In the genomic region with DNA sequence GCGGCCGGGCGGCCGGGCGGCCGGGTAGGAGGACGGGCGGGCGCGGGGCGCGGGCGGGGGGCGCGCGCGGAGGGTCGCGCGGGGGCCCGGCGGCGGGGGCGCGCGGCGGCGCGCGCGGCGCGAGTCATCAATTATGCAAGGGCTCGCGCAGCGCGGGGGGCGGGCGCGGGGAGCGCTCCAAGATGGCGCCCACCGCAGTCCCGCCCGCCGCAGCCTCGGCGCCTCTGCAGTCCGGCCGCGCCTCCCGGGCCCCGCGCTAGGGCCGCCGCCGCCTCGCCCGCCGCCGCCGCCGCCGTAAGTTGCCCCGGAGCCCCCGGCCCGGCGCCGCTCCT, we compare ENCODE assay signal across 8 mouse cellular contexts. TPM values are rescaled to one million over a fixed set of nuclear protein-coding genes. Genes with fewer than 3 reads are reported as not detected.
DNase-seq lines count a peak whose midpoint lies in the region; ATAC-seq and TF ChIP-seq lines count a peak whose summit lies in the region.

No protein-coding gene starts in this region.

- H3K27me3 ChIP-seq in kidney, adult 2 months (replicated peaks; ENCODE audit: control insufficient read depth, insufficient read depth, low read length), result peaks cover 5% of the 10 kb centered on the region
- H3K27me3 ChIP-seq in embryonic facial prominence, embryonic 13.5 days, result peaks cover 43% of the 10 kb centered on the region
- H3K27me3 ChIP-seq in intestine, postnatal 0 days (replicated peaks; ENCODE audit: control insufficient read depth, insufficient read depth, low read length), result peaks cover 55% of the 10 kb centered on the region

- no peak for DNase-seq in kidney, adult 2 months
- no peak for DNase-seq in kidney, adult 18-20 months
- DNase-seq in adrenal gland, postnatal 25 days, result peak; percentile 64
- peak; percentile 67 for DNase-seq in mesoderm, embryonic 11.5 days (ENCODE audit: low read depth, low spot score)
- DNase-seq in testis, postnatal 14 days (ENCODE audit: low spot score), result peak; percentile 66

- H3K4me2 ChIP-seq in embryonic facial prominence, embryonic 13.5 days, result peak overlapping the region; percentile 93
- peak overlapping the region; percentile 85 for H3K4me2 ChIP-seq in intestine, postnatal 0 days (replicated peaks; ENCODE audit: low read depth)

- no peaks in the 10 kb centered on the region for H3K9me3 ChIP-seq in embryonic facial prominence, embryonic 13.5 days
- H3K9me3 ChIP-seq in intestine, postnatal 0 days (ENCODE audit: control insufficient read depth), result peaks cover 1% of the 10 kb centered on the region; the same call in 1 of the 2 replicates

- H3K36me3 ChIP-seq in kidney, adult 2 months (ENCODE audit: control insufficient read depth, insufficient read depth, low read length), result no peaks in the 10 kb centered on the region
- H3K36me3 ChIP-seq in embryonic facial prominence, embryonic 13.5 days, result no peaks in the 10 kb centered on the region
- no peaks in the 10 kb centered on the region for H3K36me3 ChIP-seq in intestine, postnatal 0 days (ENCODE audit: control insufficient read depth, insufficient read depth)

- H3K9ac ChIP-seq in embryonic facial prominence, embryonic 13.5 days, result peak overlapping the region; percentile 81
- no peak overlapping the region for H3K9ac ChIP-seq in intestine, postnatal 0 days (ENCODE audit: low read depth, low read length)

- H3K4me3 ChIP-seq in kidney, adult 2 months (ENCODE audit: insufficient read depth, low read depth, low read length), result peak overlapping the region; percentile 23; the same call in 1 of the 2 replicates
- H3K4me3 ChIP-seq in embryonic facial prominence, embryonic 13.5 days, result peak overlapping the region; percentile 78
- H3K4me3 ChIP-seq in intestine, postnatal 0 days (ENCODE audit: low read depth, low read length), result peak overlapping the region; percentile 55

- no peak for ATAC-seq in embryonic facial prominence, embryonic 13.5 days (ENCODE audit: insufficient number of reproducible peaks, insufficient read depth, low FRiP score, low TSS enrichment, low read depth)
- ATAC-seq in intestine, postnatal 0 days, result no peak
- ATAC-seq in inflammation-experienced regulatory T-cells, adult 6 months, result no peak

- no peak for TF ChIP-seq POLR2A in kidney, adult 2 months (IDR thresholded peaks at IDR 0.05; ENCODE audit: low read depth, low read length)

- TF ChIP-seq CTCF in kidney, adult 2 months (conservative IDR thresholded peaks at IDR 0.05; ENCODE audit: insufficient read depth, insufficient read length, low read depth, low read length), result no peak
- TF ChIP-seq CTCF in intestine, postnatal 0 days (IDR thresholded peaks at IDR 0.05; ENCODE audit: low read depth), result no peak

- 17% methylated on average over 65 of the region's 69 CpGs for WGBS in kidney, adult 2 months
- WGBS in embryonic facial prominence, embryonic 13.5 days, result under 1% methylated on average over 26 of the region's 69 CpGs
- WGBS in intestine, postnatal 0 days, result 1% methylated on average over 14 of the region's 69 CpGs

- H3K4me1 ChIP-seq in kidney, adult 2 months (ENCODE audit: control insufficient read depth, insufficient read depth, low read length), result peaks cover 4% of the 10 kb centered on the region
- H3K4me1 ChIP-seq in embryonic facial prominence, embryonic 13.5 days, result peaks cover 26% of the 10 kb centered on the region
- H3K4me1 ChIP-seq in intestine, postnatal 0 days (replicated peaks; ENCODE audit: control insufficient read depth, insufficient read depth, low read length), result no peaks in the 10 kb centered on the region

- H3K27ac ChIP-seq in kidney, adult 2 months (ENCODE audit: insufficient read depth, low read depth, low read length), result no peak overlapping the region
- H3K27ac ChIP-seq in embryonic facial prominence, embryonic 13.5 days, result no peak overlapping the region
- H3K27ac ChIP-seq in intestine, postnatal 0 days (ENCODE audit: low read depth, low read length), result no peak overlapping the region

RNA-seq across cellular contexts. Expression of a gene that starts 1.1 kb away (rescaled TPM):
- polyA plus RNA-seq in kidney, adult 2 months (2012; rRNA removed), result 0.45 TPM in 2 replicates
- 4.4 and 4.8 TPM in 2 replicates for total RNA-seq in adrenal gland, postnatal 25 days (2021)
- 8.2 and 8.6 TPM in 2 replicates for polyA plus RNA-seq in embryonic facial prominence, embryonic 13.5 days (2015; fragmentation: Nextera tagmentation; extraction: Ambion mirVana)
- polyA plus RNA-seq in intestine, postnatal 0 days (2015; fragmentation: Nextera tagmentation; extraction: Ambion mirVana), result 0.55 and 0.59 TPM in 2 replicates
- 1 to 10 TPM in 1 of 3 experiments, under 1 TPM in 2; 0.14 to 1.1 (median 0.78) TPM for polyA plus RNA-seq in inflammation-experienced regulatory T-cells, adult 6 months (2017; shearing (Covaris generic))

Comparison
In these comparisons a context has a peak if more than half of its experiments do, and no peak if none do; other contexts are left out.
1. DNase-seq: peak in adrenal gland, postnatal 25 days (single experiment), mesoderm, embryonic 11.5 days (single experiment) and testis, postnatal 14 days (single experiment); none in kidney, adult 2 months (single experiment) and kidney, adult 18-20 months (single experiment).
2. H3K4me3 ChIP-seq: peak in every context shown above with its lines; median percentile 78 in embryonic facial prominence, embryonic 13.5 days; 55 in intestine, postnatal 0 days; 23 in kidney, adult 2 months.